Mouse (Mus musculus): ENCODE measurements around the gene Rrp12. TPM values are rescaled to one million over a fixed set of nuclear protein-coding genes. Genes with fewer than 3 reads are reported as not detected.
"Not testable (repeated sequence)": the region's sequence is repeated elsewhere in the genome, so short reads cannot be mapped to it uniquely, and the experiment has no call there.

Gene Rrp12
- total and polyA plus RNA-seq, 2 experiments from 2014 or later, result 4.5 to 7.7 TPM

DNA sequence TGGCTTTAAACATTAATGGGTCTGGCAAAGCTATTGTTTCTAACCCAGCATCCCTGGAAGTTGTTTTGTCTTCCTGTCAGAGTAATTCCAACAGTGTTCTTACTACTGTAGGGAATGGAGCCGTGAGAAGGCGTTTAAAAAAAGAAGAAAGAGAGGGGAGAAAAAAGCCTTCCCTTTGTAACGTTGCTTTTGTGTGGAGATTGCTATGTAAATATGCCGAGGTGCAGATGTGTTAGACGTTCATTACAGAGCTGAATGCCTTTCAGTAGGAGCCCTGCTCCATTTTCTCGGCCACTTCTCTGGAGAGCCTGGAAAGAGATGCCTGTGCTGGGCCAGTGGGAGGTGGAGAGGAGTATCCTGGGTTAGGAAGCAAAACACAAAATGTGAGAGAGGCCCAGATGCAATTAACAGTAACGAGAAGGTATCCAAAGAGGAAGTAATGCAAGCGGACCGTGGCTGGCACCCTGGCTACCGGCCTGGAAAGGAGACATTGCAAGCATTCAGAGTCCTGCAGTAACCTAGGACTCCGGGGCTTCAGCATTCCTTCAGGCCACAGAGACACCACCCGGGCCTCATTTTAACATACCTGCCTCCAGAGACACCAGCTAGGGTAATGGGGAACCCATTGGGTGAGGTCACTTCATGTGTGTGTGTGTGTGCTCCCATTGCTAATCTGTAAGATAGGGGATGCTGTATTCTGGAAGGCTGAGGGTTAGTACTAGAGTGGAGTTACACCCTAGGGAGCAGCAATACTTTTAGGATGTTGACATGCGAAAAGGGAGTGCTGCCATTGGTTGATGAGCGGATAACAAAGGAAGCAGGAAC, 45.0 kb downstream of the Rrp12 start:
- Histone ChIP-seq H3K9ac (replicated peaks; ENCODE audit: low read depth, low read length) (no peak overlapping the region), H3K9me3 (replicated peaks; ENCODE audit: control insufficient read depth, low read length) (no peaks in the 10 kb centered on the region), H3K4me2 (ENCODE audit: low read depth, low read length) (no peak overlapping the region), H3K4me1 (ENCODE audit: control insufficient read depth, insufficient read depth) (0 out of 2 replicates have a peak, but pooled peaks cover 6% of the 10 kb centered on the region), H3K36me3 (replicated peaks; ENCODE audit: control insufficient read depth, insufficient read depth, low read length) (no peaks in the 10 kb centered on the region), H3K4me3 (ENCODE audit: low read depth, low read length) (no peak overlapping the region), H3K27me3 (ENCODE audit: control insufficient read depth, insufficient read depth, low read length) (no peaks in the 10 kb centered on the region), H3K27ac (ENCODE audit: low read depth) (peak overlapping the region; percentile 20; the same call in 1 of the 2 replicates)
- no peak for ATAC-seq (ENCODE audit: insufficient read depth, low read depth)
- WGBS, result 38% methylated on average over 14 of the region's 14 CpGs
- no peak for DNase-seq (ENCODE audit: low spot score)
- TF ChIP-seq CTCF (IDR thresholded peaks at IDR 0.05; ENCODE audit: low read depth), result no peak
- no peak for TF ChIP-seq EP300 (IDR thresholded peaks at IDR 0.05; ENCODE audit: low read depth)

DNA sequence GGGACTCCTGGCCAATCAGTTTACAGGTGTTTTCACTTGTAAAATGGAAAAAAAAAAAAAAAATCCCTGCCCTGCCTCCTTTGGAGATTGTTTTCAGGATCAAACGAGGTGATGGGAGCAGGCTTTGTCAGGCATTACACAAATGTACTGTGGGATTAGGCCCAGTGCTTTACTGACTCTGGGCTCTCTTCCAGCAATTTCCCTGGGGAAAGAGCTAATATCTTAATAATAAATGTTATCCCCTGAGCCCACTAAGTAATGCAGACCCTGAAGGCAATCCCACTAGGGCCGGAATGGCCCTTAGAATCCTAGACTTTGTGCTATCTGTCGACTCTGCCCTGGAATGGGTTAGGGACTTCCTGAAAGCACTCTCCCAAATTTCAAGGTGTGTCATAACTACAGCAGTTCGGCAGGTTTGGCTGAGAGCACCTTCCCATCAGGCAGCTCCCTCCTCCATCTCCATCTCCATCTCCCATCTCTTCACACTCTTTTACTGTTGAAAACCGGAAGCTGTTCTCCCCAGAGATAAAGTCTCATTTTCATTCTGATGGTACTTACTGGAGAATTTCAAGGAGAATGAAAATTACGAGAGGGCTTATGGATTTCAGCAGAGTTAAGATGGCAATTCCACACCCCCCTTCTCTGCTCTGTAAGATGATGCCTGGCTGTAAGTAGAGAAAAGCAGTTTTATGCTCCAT, 45.8 kb downstream of the Rrp12 start:
- Histone ChIP-seq H3K27ac (ENCODE audit: low read depth) (no peak overlapping the region), H3K4me3 (ENCODE audit: low read depth, low read length) (no peak overlapping the region), H3K9ac (replicated peaks; ENCODE audit: low read depth, low read length) (no peak overlapping the region), H3K4me2 (ENCODE audit: low read depth, low read length) (no peak overlapping the region), H3K9me3 (replicated peaks; ENCODE audit: control insufficient read depth, low read length) (no peaks in the 10 kb centered on the region), H3K4me1 (ENCODE audit: control insufficient read depth, insufficient read depth) (0 out of 2 replicates have a peak, but pooled peaks cover 6% of the 10 kb centered on the region), H3K27me3 (ENCODE audit: control insufficient read depth, insufficient read depth, low read length) (no peaks in the 10 kb centered on the region), H3K36me3 (replicated peaks; ENCODE audit: control insufficient read depth, insufficient read depth, low read length) (no peaks in the 10 kb centered on the region)
- ATAC-seq (ENCODE audit: insufficient read depth, low read depth) (no peak), DNase-seq (ENCODE audit: low spot score) (no peak)
- TF ChIP-seq EP300 (IDR thresholded peaks at IDR 0.05; ENCODE audit: low read depth) (no peak), CTCF (IDR thresholded peaks at IDR 0.05; ENCODE audit: low read depth) (no peak)
- WGBS, result 42% methylated on average over 6 of the region's 6 CpGs

DNA sequence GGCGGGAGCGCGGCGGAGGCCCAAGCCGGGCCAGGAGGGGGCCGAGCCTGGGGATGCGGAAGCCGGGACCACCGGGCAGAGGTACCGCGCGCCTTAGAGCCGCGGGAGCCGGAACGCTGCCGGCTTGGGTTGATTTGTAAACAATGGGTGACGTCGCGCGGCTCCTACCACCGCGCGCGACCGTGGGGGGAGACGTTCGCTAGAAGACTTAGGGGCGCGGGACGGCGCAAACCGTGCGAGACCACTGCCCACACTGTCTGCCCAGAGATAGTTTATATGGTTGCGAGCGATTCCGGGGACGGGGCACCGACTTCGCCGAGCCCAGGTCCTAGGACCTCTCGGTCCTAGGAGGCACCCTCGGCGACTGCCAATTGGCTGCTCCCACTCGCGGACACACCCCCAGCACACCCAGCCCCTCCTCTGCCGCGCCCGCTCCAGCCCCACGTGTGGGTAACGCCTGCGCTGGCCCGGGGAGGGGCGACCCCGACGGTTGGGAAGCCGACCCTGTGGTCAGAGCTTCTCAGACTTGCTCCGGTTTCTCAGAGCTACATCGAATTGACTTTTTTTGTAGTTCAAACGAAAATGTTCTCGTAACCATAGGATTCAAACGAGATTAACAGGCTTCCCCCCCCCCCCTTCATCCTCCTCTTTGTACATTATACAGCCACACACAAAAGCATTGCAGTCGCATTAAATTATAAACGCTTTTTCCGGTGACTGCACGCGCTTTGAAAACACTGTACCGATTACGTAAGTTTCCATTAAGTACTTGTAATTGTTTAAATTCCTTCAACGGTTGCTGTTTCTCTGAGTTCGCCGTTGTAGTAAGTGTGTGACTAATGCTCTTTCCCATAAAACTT, 47.8 kb downstream of the Rrp12 start, which contains the start of gene Frat2:
TSS of gene Frat2 (minus strand) at position 141 of the 860 bp plus-strand sequence.
- Histone ChIP-seq H3K4me2 (ENCODE audit: low read depth, low read length) (peak within 1 kb of the TSS; percentile 100), H3K27me3 (ENCODE audit: control insufficient read depth, insufficient read depth, low read length) (no peaks in the 10 kb centered on the region), H3K4me1 (ENCODE audit: control insufficient read depth, insufficient read depth) (0 out of 2 replicates have a peak, but pooled peaks cover 6% of the 10 kb centered on the region), H3K4me3 (ENCODE audit: low read depth, low read length) (peak within 1 kb of the TSS; percentile 75), H3K9me3 (replicated peaks; ENCODE audit: control insufficient read depth, low read length) (no peaks in the 10 kb centered on the region), H3K36me3 (replicated peaks; ENCODE audit: control insufficient read depth, insufficient read depth, low read length) (no peaks in the 10 kb centered on the region), H3K9ac (replicated peaks; ENCODE audit: low read depth, low read length) (peak within 1 kb of the TSS; percentile 79), H3K27ac (ENCODE audit: low read depth) (peak within 1 kb of the TSS; percentile 83)
- WGBS, result under 1% methylated on average over 69 of the region's 72 CpGs
- peak; percentile 95 for ATAC-seq (ENCODE audit: insufficient read depth, low read depth)
- peak; percentile 90 for DNase-seq (ENCODE audit: low spot score)
- TF ChIP-seq EP300 (IDR thresholded peaks at IDR 0.05; ENCODE audit: low read depth) (peak; percentile 54; the same call in 1 of the 2 replicates), CTCF (IDR thresholded peaks at IDR 0.05; ENCODE audit: low read depth) (no peak)

DNA sequence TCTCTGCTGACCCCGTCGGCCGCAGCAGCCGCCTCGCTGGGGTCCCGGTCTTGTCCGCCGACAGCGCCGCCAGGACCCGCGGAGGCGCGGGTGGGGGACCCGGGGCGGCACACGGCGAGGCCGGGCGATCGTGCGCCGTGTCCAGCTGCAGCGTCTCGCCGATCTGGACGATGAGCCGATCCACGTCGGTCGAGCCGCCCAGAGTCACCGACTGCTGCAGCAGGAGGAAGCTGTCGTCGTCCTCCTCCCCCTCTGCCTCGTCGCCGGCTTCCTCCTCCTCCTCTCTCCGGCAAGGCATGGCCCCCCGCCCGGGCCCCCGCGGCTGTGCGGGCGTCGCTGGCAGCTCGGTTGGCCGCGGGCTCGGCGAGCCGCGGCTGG, 48.4 kb downstream of the Rrp12 start:
- Histone ChIP-seq H3K27ac (ENCODE audit: low read depth) (peak overlapping the region; percentile 83), H3K4me2 (ENCODE audit: low read depth, low read length) (peak overlapping the region; percentile 100), H3K4me3 (ENCODE audit: low read depth, low read length) (peak overlapping the region; percentile 75), H3K9ac (replicated peaks; ENCODE audit: low read depth, low read length) (peak overlapping the region; percentile 79)
- H3K4me1 ChIP-seq (ENCODE audit: control insufficient read depth, insufficient read depth); H3K9me3 ChIP-seq (replicated peaks; ENCODE audit: control insufficient read depth, low read length); DNase-seq (ENCODE audit: low spot score); H3K36me3 ChIP-seq (replicated peaks; ENCODE audit: control insufficient read depth, insufficient read depth, low read length); H3K27me3 ChIP-seq (ENCODE audit: control insufficient read depth, insufficient read depth, low read length): not testable (repeated sequence)
- 0% methylated on average over 20 of the region's 53 CpGs for WGBS
- peak; percentile 54 for ATAC-seq (ENCODE audit: insufficient read depth, low read depth)
- TF ChIP-seq EP300 (IDR thresholded peaks at IDR 0.05; ENCODE audit: low read depth), result 0 out of 2 replicates have a peak, but pooled peaks have one; percentile 12

DNA sequence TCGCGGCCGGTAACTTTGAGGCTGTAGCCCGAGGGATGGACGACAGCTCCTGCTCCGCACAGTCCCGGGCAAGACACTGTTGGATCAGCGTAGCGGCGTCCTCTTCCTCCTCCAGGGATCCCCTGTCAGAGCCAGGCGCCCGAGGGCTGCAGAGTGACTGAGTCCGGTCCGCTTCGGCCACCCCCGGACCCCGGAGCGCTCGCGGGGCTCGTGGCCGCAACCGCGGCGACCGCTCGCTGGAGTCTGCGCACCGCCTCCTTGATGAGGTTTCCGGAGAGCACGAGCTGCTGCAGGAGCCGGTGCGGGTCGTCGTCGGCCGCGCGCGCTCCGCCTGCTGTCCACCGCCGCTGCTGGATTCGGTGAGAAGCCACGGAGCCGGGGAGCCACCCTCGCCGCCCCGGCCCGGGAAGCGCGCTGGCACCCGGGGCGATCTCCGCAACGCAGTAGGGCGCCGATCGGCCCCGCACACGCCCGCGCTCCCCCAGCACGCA, 48.8 kb downstream of the Rrp12 start:
- TF ChIP-seq EP300 (IDR thresholded peaks at IDR 0.05; ENCODE audit: low read depth) (no peak), CTCF (IDR thresholded peaks at IDR 0.05; ENCODE audit: low read depth) (no peak)
- no peaks in the 10 kb centered on the region for H3K27me3 ChIP-seq (ENCODE audit: control insufficient read depth, insufficient read depth, low read length)
- H3K27ac ChIP-seq (ENCODE audit: low read depth), result peak overlapping the region; percentile 83
- H3K9me3 ChIP-seq (replicated peaks; ENCODE audit: control insufficient read depth, low read length), result no peaks in the 10 kb centered on the region
- ATAC-seq (ENCODE audit: insufficient read depth, low read depth) (peak; percentile 9; the same call in 1 of the 2 replicates), DNase-seq (ENCODE audit: low spot score) (no peak)
- H3K36me3 ChIP-seq (replicated peaks; ENCODE audit: control insufficient read depth, insufficient read depth, low read length), result no peaks in the 10 kb centered on the region
- peak overlapping the region; percentile 79 for H3K9ac ChIP-seq (replicated peaks; ENCODE audit: low read depth, low read length)
- 0 out of 2 replicates have a peak, but pooled peaks cover 6% of the 10 kb centered on the region for H3K4me1 ChIP-seq (ENCODE audit: control insufficient read depth, insufficient read depth)
- WGBS, result under 1% methylated on average over 57 of the region's 64 CpGs
- H3K4me3 ChIP-seq (ENCODE audit: low read depth, low read length), result peak overlapping the region; percentile 75
- peak overlapping the region; percentile 100 for H3K4me2 ChIP-seq (ENCODE audit: low read depth, low read length)
